Mouse (Mus musculus) hindbrain, embryonic 16.5 days (tissue): ENCODE data around the gene Vps26c. TPM values are rescaled to one million over a fixed set of nuclear protein-coding genes. Genes with fewer than 3 reads are reported as not detected.
A peak's percentile ranks its signal among the peaks of the same experiment; 100 is the strongest.

Experiments used
- ATAC-seq: fragments of 200-750 bp; cut with Nextera tagmentation; 2 replicates; pipeline ENCODE4 v1.8.0; 2017; ENCODE audit warnings: moderate TSS enrichment, moderate library complexity
- H3K27ac ChIP-seq: fragments of 300-500 bp; sonication (generic); 2 replicates; pipeline ENCODE4 v1.5.1; 2014; ENCODE audit warnings: low read depth, mild to moderate bottlenecking, control low read depth, low read length, moderate library complexity
- H3K27me3 ChIP-seq: fragments of 300-500 bp; sonication (generic); replicated peaks from 2 replicates; pipeline ENCODE4 v1.6.1; 2014; ENCODE audit warnings: low read length; ENCODE audit not compliant: control insufficient read depth, insufficient read depth
- H3K36me3 ChIP-seq: fragments of 300-500 bp; sonication (generic); 2 replicates; pipeline ENCODE4 v1.6.1; 2014; ENCODE audit warnings: mild to moderate bottlenecking, low read length, moderate library complexity, mixed read lengths; ENCODE audit not compliant: control insufficient read depth, insufficient read depth
- H3K4me1 ChIP-seq: fragments of 300-500 bp; sonication (generic); 2 replicates; pipeline ENCODE4 v1.6.1; 2014; ENCODE audit warnings: low read depth, low read length; ENCODE audit not compliant: control insufficient read depth, insufficient read depth
- H3K4me2 ChIP-seq: fragments of 300-500 bp; sonication (generic); 2 replicates; pipeline ENCODE4 v1.6.1; 2014; ENCODE audit warnings: mild to moderate bottlenecking, low read length, control low read depth, moderate library complexity
- H3K4me3 ChIP-seq: fragments of 300-500 bp; sonication (generic); 2 replicates; pipeline ENCODE4 v1.5.1; 2014; ENCODE audit warnings: mild to moderate bottlenecking, low read length, control low read depth, moderate library complexity
- H3K9ac ChIP-seq: fragments of 300-500 bp; sonication (generic); 2 replicates; pipeline ENCODE4 v1.6.1; 2014; ENCODE audit warnings: low read depth, mild to moderate bottlenecking, control low read depth, low read length, moderate library complexity
- H3K9me3 ChIP-seq: fragments of 300-500 bp; sonication (generic); 2 replicates; pipeline ENCODE4 v1.6.1; 2014; ENCODE audit warnings: mild to moderate bottlenecking, low read length, moderate library complexity; ENCODE audit not compliant: control insufficient read depth
- WGBS: fragments of 180-500 bp; shearing (Covaris S2); extraction: QIAGEN DNeasy Blood & Tissue Kit; methylation state at CpG from one replicate; pipeline ENCODE4 v1.1.7; 2014; 5-methylcytosine and 5-hydroxymethylcytosine counted together
- polyA plus RNA-seq: library from polyadenylated mRNA; unstranded; fragments of >200 nt; fragmentation: Nextera tagmentation; extraction: Ambion mirVana; gene quantifications from 2 replicates; pipeline ENCODE4 v1.2.1, GENCODE M21; 2015

Vps26c gene
- polyA plus RNA-seq, result 91.3 and 98.0 TPM in 2 replicates

- peak within 1 kb of the TSS; percentile 72 for H3K4me2 ChIP-seq
- peak within 1 kb of the TSS; percentile 98 for H3K27ac ChIP-seq
- H3K9me3 ChIP-seq, result no peaks in the 10 kb centered on the region
- H3K4me1 ChIP-seq, result peaks cover 16% of the 10 kb centered on the region
- under 1% methylated on average over 86 of the region's 93 CpGs for WGBS
- no peaks in the 10 kb centered on the region for H3K36me3 ChIP-seq
- H3K9ac ChIP-seq, result peak within 1 kb of the TSS; percentile 86
- no peaks in the 10 kb centered on the region for H3K27me3 ChIP-seq
- H3K4me3 ChIP-seq, result peak within 1 kb of the TSS; percentile 79
- ATAC-seq, result peak; percentile 94
Measured at GRCm38 (mm10) chr16:94526344-94527151, at the start of gene Vps26c. Gene Vps26c (minus strand): TSS chr16:94526830.

- no peaks in the 10 kb centered on the region for H3K36me3 ChIP-seq
- H3K9me3 ChIP-seq, result no peaks in the 10 kb centered on the region
- no peak for ATAC-seq
- no peak overlapping the region for H3K4me2 ChIP-seq
- H3K27me3 ChIP-seq, result no peaks in the 10 kb centered on the region
- H3K4me1 ChIP-seq, result peaks cover 36% of the 10 kb centered on the region
- no peak overlapping the region for H3K9ac ChIP-seq
- no peak overlapping the region for H3K27ac ChIP-seq
- 71% methylated on average over 5 of the region's 5 CpGs for WGBS
- no peak overlapping the region for H3K4me3 ChIP-seq
Measured at GRCm38 (mm10) chr16:94575757-94576156, 49.1 kb upstream of the Vps26c start.

- Histone ChIP-seq H3K27me3 (no peaks in the 10 kb centered on the region), H3K4me2 (no peak overlapping the region), H3K9me3 (no peaks in the 10 kb centered on the region), H3K36me3 (no peaks in the 10 kb centered on the region), H3K9ac (no peak overlapping the region), H3K4me1 (peaks cover 36% of the 10 kb centered on the region), H3K27ac (no peak overlapping the region), H3K4me3 (no peak overlapping the region)
- no peak for ATAC-seq
Measured at GRCm38 (mm10) chr16:94574718-94575094, 48.1 kb upstream of the Vps26c start.

GRCm38 (mm10) chr16:94574025-94574717 is 47.5 kb upstream of the Vps26c start:
- ATAC-seq, result no peak
- Histone ChIP-seq H3K4me1 (peaks cover 36% of the 10 kb centered on the region), H3K9ac (no peak overlapping the region), H3K27ac (no peak overlapping the region), H3K4me3 (no peak overlapping the region), H3K27me3 (no peaks in the 10 kb centered on the region), H3K9me3 (no peaks in the 10 kb centered on the region), H3K36me3 (no peaks in the 10 kb centered on the region), H3K4me2 (no peak overlapping the region)
- WGBS, result 80% methylated on average over 3 of the region's 3 CpGs

GRCm38 (mm10) chr16:94572422-94572821 is 45.8 kb upstream of the Vps26c start:
- Histone ChIP-seq H3K9me3 (no peaks in the 10 kb centered on the region), H3K27me3 (no peaks in the 10 kb centered on the region), H3K9ac (no peak overlapping the region), H3K4me2 (peak overlapping the region; percentile 41), H3K27ac (no peak overlapping the region), H3K36me3 (no peaks in the 10 kb centered on the region), H3K4me1 (peaks cover 36% of the 10 kb centered on the region), H3K4me3 (no peak overlapping the region)
- WGBS, result 39% methylated on average over 2 of the region's 2 CpGs
- no peak for ATAC-seq

GRCm38 (mm10) chr16:94571111-94571993 is 44.7 kb upstream of the Vps26c start:
- H3K9ac ChIP-seq, result peak overlapping the region; percentile 98
- no peak for ATAC-seq
- no peaks in the 10 kb centered on the region for H3K9me3 ChIP-seq
- no peaks in the 10 kb centered on the region for H3K27me3 ChIP-seq
- no peaks in the 10 kb centered on the region for H3K36me3 ChIP-seq
- H3K4me2 ChIP-seq, result peak overlapping the region; percentile 55
- H3K4me1 ChIP-seq, result peaks cover 30% of the 10 kb centered on the region
- peak overlapping the region; percentile 100 for H3K27ac ChIP-seq
- 27% methylated on average over 10 of the region's 10 CpGs for WGBS
- H3K4me3 ChIP-seq, result peak overlapping the region; percentile 74

- Histone ChIP-seq H3K36me3 (no peaks in the 10 kb centered on the region), H3K4me3 (peak overlapping the region; percentile 74), H3K9ac (peak overlapping the region; percentile 98), H3K4me2 (peak overlapping the region; percentile 55), H3K27ac (peak overlapping the region; percentile 100), H3K9me3 (no peaks in the 10 kb centered on the region), H3K4me1 (peaks cover 23% of the 10 kb centered on the region), H3K27me3 (no peaks in the 10 kb centered on the region)
- no peak for ATAC-seq
- WGBS, result under 1% methylated on average over 41 of the region's 88 CpGs
Measured at GRCm38 (mm10) chr16:94570361-94571041, 43.9 kb upstream of the Vps26c start.

- Histone ChIP-seq H3K4me2 (peak within 1 kb of the TSS; percentile 62), H3K27me3 (no peaks in the 10 kb centered on the region), H3K36me3 (no peaks in the 10 kb centered on the region), H3K4me1 (peaks cover 19% of the 10 kb centered on the region), H3K9me3 (no peaks in the 10 kb centered on the region), H3K4me3 (peak within 1 kb of the TSS; percentile 74), H3K9ac (peak within 1 kb of the TSS; percentile 98), H3K27ac (peak within 1 kb of the TSS; percentile 100)
- ATAC-seq, result peak; percentile 96
- WGBS, result 1% methylated on average over 115 of the region's 133 CpGs
Measured at GRCm38 (mm10) chr16:94569229-94570176, 42.9 kb upstream of the Vps26c start, which contains the start of gene Dyrk1a. Gene Dyrk1a (plus strand): TSS chr16:94570010.
